Mouse (Mus musculus) G1E (cell line): ENCODE measurements at regions not wholly inside any gene's neighbourhood (a gene's known extent, or its start where the extent isn't known, plus 50 kb on each side); places are given as distances from the start of the nearest gene placed in this dataset.

ENCODE experiments used
- CTCF ChIP-seq: IDR thresholded peaks from 2 replicates; pipeline ENCODE4 v1.5.1; 2012; ENCODE audit warnings: low read depth, low read length, inconsistent platforms, mixed read lengths
- GATA1 ChIP-seq: IDR thresholded peaks from 2 replicates; pipeline ENCODE4 v1.6.1; 2012; ENCODE audit warnings: borderline replicate concordance, low read length, inconsistent platforms, mixed read lengths
- GATA2 ChIP-seq: IDR thresholded peaks from 2 replicates; pipeline ENCODE4 v1.6.1; 2012; ENCODE audit warnings: low read depth, low read length, inconsistent platforms, borderline replicate concordance
- POLR2AphosphoS5 ChIP-seq: IDR thresholded peaks from 2 replicates; pipeline ENCODE4 v1.6.1; 2012; ENCODE audit warnings: low read depth, low read length, inconsistent platforms; ENCODE audit not compliant: insufficient replicate concordance
- TAL1 ChIP-seq: conservative IDR thresholded peaks from 2 replicates; pipeline ENCODE4 v1.6.1; 2012; ENCODE audit warnings: low read depth, low read length, inconsistent platforms, mixed read lengths

DNA sequence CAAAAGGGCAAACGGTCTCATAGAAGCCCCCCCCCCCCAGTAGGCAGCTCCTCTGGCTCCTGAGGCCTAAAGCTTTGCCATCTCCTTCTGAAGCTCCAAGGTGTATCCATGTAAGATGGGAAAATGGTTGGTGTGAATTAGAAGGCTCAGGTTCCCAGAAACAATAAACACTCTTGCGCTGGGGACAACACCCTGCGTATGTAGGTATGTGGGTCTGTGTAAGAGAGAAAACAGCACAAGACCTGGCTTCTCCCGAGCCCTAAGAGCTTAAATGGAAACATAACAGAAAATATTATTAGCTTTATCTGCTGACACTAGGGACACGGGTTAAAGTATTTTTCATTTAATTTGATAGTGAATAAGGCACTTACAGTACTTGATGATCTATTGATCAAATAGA lies 79.9 kb upstream of the Tbca start:
- TF ChIP-seq CTCF (no peak), POLR2AphosphoS5 (no peak), GATA1 (no peak), TAL1 (no peak), GATA2 (no peak)
